Mouse (Mus musculus): ENCODE data around the gene Zkscan14. TPM values are rescaled to one million over a fixed set of nuclear protein-coding genes. Genes with fewer than 3 reads are reported as not detected.
"Not testable (repeated sequence)": the region's sequence is repeated elsewhere in the genome, so short reads cannot be mapped to it uniquely, and the experiment has no call there.

Gene Zkscan14
- polyA plus RNA-seq, 1 experiment from 2014 or later, result 5.9 TPM

GRCm38 (mm10) chr5:145217746-145218145 is 16.1 kb upstream of the Zkscan14 start:
- Histone ChIP-seq H3K36me3 (replicated peaks) (peaks cover 75% of the 10 kb centered on the region), H3K4me1 (no peaks in the 10 kb centered on the region), H3K4me3 (no peak overlapping the region), H3K27ac (no peak overlapping the region), H3K9me3 (no peaks in the 10 kb centered on the region), H3K27me3 (ENCODE audit: poor library complexity, severe bottlenecking) (no peaks in the 10 kb centered on the region)
- DNase-seq (ENCODE audit: extremely low spot score, low spot score), result no peak
- 93% methylated on average over 6 of the region's 6 CpGs for WGBS

DNA sequence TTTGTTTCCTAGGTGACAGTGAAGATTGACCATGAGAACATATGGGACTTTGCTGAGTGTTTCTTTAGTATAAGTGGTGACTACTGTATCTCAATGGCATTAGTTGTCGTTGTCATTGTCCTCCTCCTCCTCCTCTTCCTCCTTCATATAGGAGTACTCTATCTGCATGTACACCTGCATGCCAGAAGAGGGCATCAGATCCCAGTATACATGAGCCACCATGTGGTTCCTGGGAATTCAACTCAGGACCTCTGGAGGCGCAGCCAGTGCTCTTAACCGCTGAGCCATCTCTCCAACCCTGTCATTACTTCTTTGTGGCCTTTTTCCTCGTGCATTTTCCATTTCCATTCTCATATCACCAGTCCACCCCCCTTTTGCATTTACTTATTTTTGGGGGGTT is 13.0 kb upstream of the Zkscan14 start:
- 68% methylated on average over 4 of the region's 4 CpGs for WGBS
- Histone ChIP-seq H3K9me3 (no peaks in the 10 kb centered on the region), H3K4me3 (no peak overlapping the region), H3K36me3 (replicated peaks) (peaks cover 76% of the 10 kb centered on the region), H3K27me3 (ENCODE audit: poor library complexity, severe bottlenecking) (no peaks in the 10 kb centered on the region), H3K27ac (no peak overlapping the region), H3K4me1 (no peaks in the 10 kb centered on the region)
- no peak for DNase-seq (ENCODE audit: extremely low spot score, low spot score)

- 92% methylated on average over 3 of the region's 3 CpGs for WGBS
These were observed 11.8 kb upstream of the Zkscan14 start for GRCm38 (mm10) chr5:145213505-145213904.

GRCm38 (mm10) chr5:145212216-145212615 is 10.5 kb upstream of the Zkscan14 start:
- Histone ChIP-seq H3K4me1 (no peaks in the 10 kb centered on the region), H3K36me3 (replicated peaks) (peaks cover 77% of the 10 kb centered on the region), H3K27me3 (ENCODE audit: poor library complexity, severe bottlenecking) (no peaks in the 10 kb centered on the region), H3K9me3 (no peaks in the 10 kb centered on the region), H3K27ac (no peak overlapping the region), H3K4me3 (no peak overlapping the region)
- DNase-seq (ENCODE audit: extremely low spot score, low spot score), result no peak
- 93% methylated on average over 4 of the region's 4 CpGs for WGBS

More at GRCm38 (mm10) chr5:145213505-145213904, 11.8 kb upstream of the Zkscan14 start:
- no peaks in the 10 kb centered on the region for H3K27me3 ChIP-seq (ENCODE audit: poor library complexity, severe bottlenecking)
- no peaks in the 10 kb centered on the region for H3K4me1 ChIP-seq
- H3K4me3 ChIP-seq, result no peak overlapping the region
- H3K27ac ChIP-seq, result no peak overlapping the region
- no peaks in the 10 kb centered on the region for H3K9me3 ChIP-seq
- H3K36me3 ChIP-seq (replicated peaks), result peaks cover 76% of the 10 kb centered on the region
- no peak for DNase-seq (ENCODE audit: extremely low spot score, low spot score)

DNA sequence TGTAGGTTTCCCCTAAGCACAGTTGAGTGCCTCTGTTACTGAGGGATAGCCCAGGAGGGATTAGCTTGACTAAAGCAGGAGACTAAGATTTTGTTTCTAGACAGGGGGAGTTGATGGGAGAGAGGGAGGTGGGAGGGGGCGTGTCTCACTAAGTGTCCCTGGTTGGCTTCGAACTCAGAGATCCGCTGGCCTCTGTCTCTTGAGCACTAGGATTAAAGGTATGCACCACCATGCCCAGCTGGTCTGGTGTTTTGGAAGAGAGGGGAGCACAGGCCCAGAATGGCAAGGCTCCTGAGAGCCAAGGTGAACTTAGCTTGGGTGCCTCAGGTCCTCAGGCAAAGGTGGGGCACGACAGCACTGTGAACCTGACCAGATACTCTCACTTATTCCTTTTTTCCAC is 9.7 kb upstream of the Zkscan14 start:
- H3K4me3 ChIP-seq, result no peak overlapping the region
- H3K4me1 ChIP-seq, result no peaks in the 10 kb centered on the region
- no peak overlapping the region for H3K27ac ChIP-seq
- 96% methylated on average over 4 of the region's 4 CpGs for WGBS
- H3K36me3 ChIP-seq (replicated peaks), result peaks cover 85% of the 10 kb centered on the region
- H3K9me3 ChIP-seq, result no peaks in the 10 kb centered on the region
- no peaks in the 10 kb centered on the region for H3K27me3 ChIP-seq (ENCODE audit: poor library complexity, severe bottlenecking)
- no peak for DNase-seq (ENCODE audit: extremely low spot score, low spot score)

DNA sequence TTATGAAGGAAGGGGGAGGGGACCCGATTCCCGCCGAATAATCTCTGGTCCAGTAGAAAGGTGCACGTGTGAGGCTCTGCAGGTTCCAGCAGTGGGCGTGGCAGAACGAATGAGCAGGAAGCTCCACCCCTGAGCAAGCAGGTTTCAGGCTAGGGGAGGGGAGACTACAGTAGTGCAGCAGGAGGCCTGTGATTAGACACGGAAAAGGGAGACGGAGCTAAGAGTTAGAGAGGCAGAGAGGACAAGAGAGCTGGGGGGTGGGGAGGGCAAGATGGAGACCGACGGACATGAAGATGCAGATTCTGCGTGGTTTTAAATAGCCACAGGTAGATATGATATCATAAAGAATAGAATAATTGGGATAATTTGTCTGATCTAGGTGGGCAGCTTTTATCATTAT is 6.7 kb upstream of the Zkscan14 start:
- 42% methylated on average over 11 of the region's 11 CpGs for WGBS
- not testable (repeated sequence) for H3K27me3 ChIP-seq (ENCODE audit: poor library complexity, severe bottlenecking); DNase-seq (ENCODE audit: extremely low spot score, low spot score); H3K27ac ChIP-seq; H3K9me3 ChIP-seq; H3K4me3 ChIP-seq
- peaks cover 66% of the 10 kb centered on the region for H3K36me3 ChIP-seq (replicated peaks)
- peaks cover 17% of the 10 kb centered on the region for H3K4me1 ChIP-seq

- Histone ChIP-seq H3K9me3 (no peaks in the 10 kb centered on the region), H3K27ac (no peak overlapping the region), H3K4me3 (no peak overlapping the region), H3K27me3 (ENCODE audit: poor library complexity, severe bottlenecking) (no peaks in the 10 kb centered on the region), H3K36me3 (replicated peaks) (peaks cover 62% of the 10 kb centered on the region), H3K4me1 (peaks cover 20% of the 10 kb centered on the region)
- no peak for DNase-seq (ENCODE audit: extremely low spot score, low spot score)
- WGBS, result 87% methylated on average over 6 of the region's 6 CpGs
These were observed 6.3 kb upstream of the Zkscan14 start for GRCm38 (mm10) chr5:145207954-145208353.

DNA sequence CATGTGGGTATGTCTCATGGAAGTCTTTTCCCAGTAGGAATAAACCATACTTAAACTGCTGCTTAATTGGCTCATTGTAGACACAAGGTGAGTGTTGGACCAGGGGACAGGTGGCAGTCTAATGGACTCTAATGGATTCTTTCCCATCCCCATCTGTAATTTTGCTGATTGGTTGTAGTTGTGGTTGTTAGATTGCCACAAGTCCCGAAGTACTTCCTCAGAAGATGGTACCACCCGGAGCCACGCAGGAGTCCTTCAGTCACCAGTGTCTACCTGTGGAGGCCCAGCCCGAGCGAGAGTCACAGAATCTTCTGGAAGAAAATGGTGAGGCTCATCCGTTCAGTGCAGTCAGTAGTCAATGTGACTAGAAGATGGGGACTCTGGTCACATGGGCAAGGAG is 5.7 kb upstream of the Zkscan14 start:
- Histone ChIP-seq H3K27ac (no peak overlapping the region), H3K4me1 (peaks cover 20% of the 10 kb centered on the region), H3K4me3 (no peak overlapping the region), H3K9me3 (no peaks in the 10 kb centered on the region), H3K36me3 (replicated peaks) (peaks cover 56% of the 10 kb centered on the region), H3K27me3 (ENCODE audit: poor library complexity, severe bottlenecking) (no peaks in the 10 kb centered on the region)
- no peak for DNase-seq (ENCODE audit: extremely low spot score, low spot score)
- 92% methylated on average over 6 of the region's 6 CpGs for WGBS

GRCm38 (mm10) chr5:145205041-145205440 is 3.4 kb upstream of the Zkscan14 start:
- 31% methylated on average over 9 of the region's 9 CpGs for WGBS
- no peaks in the 10 kb centered on the region for H3K9me3 ChIP-seq
- peaks cover 32% of the 10 kb centered on the region for H3K4me1 ChIP-seq
- no peak overlapping the region for H3K27ac ChIP-seq
- no peak for DNase-seq (ENCODE audit: extremely low spot score, low spot score)
- peaks cover 34% of the 10 kb centered on the region for H3K36me3 ChIP-seq (replicated peaks)
- no peaks in the 10 kb centered on the region for H3K27me3 ChIP-seq (ENCODE audit: poor library complexity, severe bottlenecking)
- H3K4me3 ChIP-seq, result peak overlapping the region; percentile 67

DNA sequence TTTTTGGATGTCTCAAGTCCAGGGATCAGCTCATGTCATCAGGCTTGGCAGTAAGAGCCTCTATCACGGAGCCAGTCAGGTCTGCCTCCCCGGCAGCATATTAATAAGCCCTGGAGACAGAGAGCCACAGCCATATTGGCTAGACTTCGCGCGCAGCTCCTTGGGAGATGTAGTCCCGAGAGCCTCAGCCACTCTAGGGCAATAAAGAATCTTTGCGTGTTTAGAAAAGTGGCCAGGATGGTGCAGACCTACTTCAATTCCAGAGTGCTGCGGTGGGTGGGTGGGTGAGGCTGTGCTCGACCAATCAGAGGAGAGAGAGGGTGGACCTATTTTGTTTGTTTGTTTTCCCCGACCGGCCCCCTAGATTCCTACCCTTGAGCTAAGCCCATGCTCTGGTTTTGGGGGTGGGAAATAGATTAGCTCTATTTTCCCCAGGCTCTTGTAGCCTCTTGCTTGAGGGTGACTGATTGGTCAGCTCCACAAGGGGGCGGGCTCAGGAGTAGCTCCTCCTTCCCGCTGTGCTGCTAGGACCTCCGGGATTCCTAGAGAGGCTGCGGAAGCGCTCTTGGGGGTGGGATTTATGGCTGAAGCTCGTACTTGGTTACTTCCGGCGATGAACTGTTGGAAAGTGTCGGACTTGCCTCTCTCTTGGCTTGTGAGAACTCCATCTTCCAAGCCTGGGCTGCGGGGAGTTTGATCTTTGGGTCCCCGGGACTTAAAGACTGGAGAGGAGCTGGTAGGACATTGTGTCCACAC is 2.4 kb upstream of the Zkscan14 start, which contains the start of gene Zkscan5:
Zkscan5 (plus strand) TSS at position 627 of the 756 bp plus-strand sequence.
- H3K4me1 ChIP-seq, result peaks cover 32% of the 10 kb centered on the region
- peak within 1 kb of the TSS; percentile 80 for H3K27ac ChIP-seq
- WGBS, result under 1% methylated on average over 22 of the region's 22 CpGs
- H3K4me3 ChIP-seq, result peak within 1 kb of the TSS; percentile 67
- peak; percentile 96 for DNase-seq (ENCODE audit: extremely low spot score, low spot score)
- H3K36me3 ChIP-seq (replicated peaks), result peaks cover 24% of the 10 kb centered on the region
- no peaks in the 10 kb centered on the region for H3K9me3 ChIP-seq
- no peaks in the 10 kb centered on the region for H3K27me3 ChIP-seq (ENCODE audit: poor library complexity, severe bottlenecking)

DNA sequence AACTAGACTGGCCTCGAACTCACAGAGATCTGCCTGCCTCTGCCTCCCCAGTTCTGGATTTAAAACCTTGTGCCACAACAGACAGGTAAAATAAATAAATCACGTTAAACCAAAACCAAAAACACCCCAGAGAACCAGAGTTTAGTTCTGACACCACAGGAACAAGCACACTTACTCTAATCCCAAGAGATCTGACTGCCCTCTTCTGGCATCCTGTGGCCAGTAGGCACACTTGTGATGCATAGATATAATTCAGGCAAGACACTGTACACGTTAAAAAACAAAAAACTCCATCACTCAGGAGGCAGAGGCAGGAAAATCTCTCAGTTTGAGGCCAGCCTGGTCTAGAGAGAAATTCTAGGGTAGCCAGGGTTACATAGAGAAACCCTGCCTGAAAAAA is 778 bp upstream of the Zkscan14 start:
- DNase-seq (ENCODE audit: extremely low spot score, low spot score), result no peak
- Histone ChIP-seq H3K27me3 (ENCODE audit: poor library complexity, severe bottlenecking) (no peaks in the 10 kb centered on the region), H3K4me1 (peaks cover 32% of the 10 kb centered on the region), H3K27ac (no peak overlapping the region), H3K36me3 (replicated peaks) (peaks cover 10% of the 10 kb centered on the region), H3K9me3 (no peaks in the 10 kb centered on the region), H3K4me3 (no peak overlapping the region)
- WGBS, result 51% methylated on average over 3 of the region's 3 CpGs

GRCm38 (mm10) chr5:145200387-145200786 is 1.3 kb downstream of the Zkscan14 start:
- Histone ChIP-seq H3K27me3 (ENCODE audit: poor library complexity, severe bottlenecking) (no peaks in the 10 kb centered on the region), H3K27ac (no peak overlapping the region), H3K36me3 (replicated peaks) (peaks cover 9% of the 10 kb centered on the region), H3K4me1 (peaks cover 24% of the 10 kb centered on the region), H3K4me3 (peak overlapping the region; percentile 84; the same call in 1 of the 2 replicates), H3K9me3 (no peaks in the 10 kb centered on the region)
- DNase-seq (ENCODE audit: extremely low spot score, low spot score), result no peak
- WGBS, result 78% methylated on average over 7 of the region's 7 CpGs

GRCm38 (mm10) chr5:145191962-145192361 is 9.7 kb downstream of the Zkscan14 start, which contains the start of gene Atp5j2:
TSS of gene Atp5j2 (minus strand) at chr5:145192062.
- peaks cover 19% of the 10 kb centered on the region for H3K4me1 ChIP-seq
- DNase-seq (ENCODE audit: extremely low spot score, low spot score), result no peak
- H3K9me3 ChIP-seq, result no peaks in the 10 kb centered on the region
- WGBS, result 84% methylated on average over 2 of the region's 2 CpGs
- H3K27ac ChIP-seq, result peak within 1 kb of the TSS; percentile 96
- peaks cover 47% of the 10 kb centered on the region for H3K36me3 ChIP-seq (replicated peaks)
- peak within 1 kb of the TSS; percentile 89 for H3K4me3 ChIP-seq
- H3K27me3 ChIP-seq (ENCODE audit: poor library complexity, severe bottlenecking), result no peaks in the 10 kb centered on the region
